Mouse (Mus musculus): ENCODE data around the gene Mtor.

The Mtor gene

GRCm38 (mm10) chr4:148533613-148534328, 85.4 kb downstream of the Mtor start:
- no peak for DNase-seq

DNA sequence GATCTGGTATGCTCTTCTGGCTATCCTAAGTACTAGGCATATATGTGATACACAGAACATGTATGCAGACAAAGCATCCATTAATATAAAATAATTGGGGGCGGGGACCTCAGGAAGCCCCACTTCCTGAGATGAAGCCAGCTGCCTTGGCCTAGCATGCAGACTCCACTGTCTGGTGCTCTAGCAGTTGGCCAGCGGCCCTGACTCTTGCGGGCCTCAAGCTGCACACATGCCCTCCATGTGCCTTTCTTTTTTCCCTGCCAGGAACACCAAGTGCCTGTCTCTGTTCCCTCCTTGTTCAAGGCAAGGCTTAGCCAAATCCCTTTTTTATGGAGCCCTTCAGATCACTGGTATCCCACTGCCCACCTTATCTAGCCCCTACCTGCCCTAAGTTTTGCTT, 87.5 kb downstream of the Mtor start:
- DNase-seq, result no peak

DNA sequence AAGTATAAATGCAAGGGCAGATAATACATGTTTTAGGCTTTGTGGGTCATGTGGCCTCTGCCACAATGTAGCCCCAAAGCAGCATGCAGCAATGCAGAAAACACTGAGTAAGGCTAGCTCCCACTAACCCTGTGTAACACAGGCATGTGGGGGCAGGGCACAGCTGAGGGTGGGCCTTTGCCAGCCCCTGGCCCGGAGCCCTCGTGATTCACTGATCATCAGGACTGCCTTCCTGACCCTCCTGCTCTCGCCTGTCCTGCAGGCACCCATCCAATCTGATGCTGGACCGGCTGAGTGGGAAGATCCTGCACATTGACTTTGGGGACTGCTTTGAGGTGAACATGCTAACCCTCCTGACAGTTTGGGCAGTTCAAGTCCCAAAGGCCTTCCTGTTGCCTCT, 100.7 kb downstream of the Mtor start:
- no peak for DNase-seq

- no peak for DNase-seq
Measured at GRCm38 (mm10) chr4:148557766-148558165, 109.4 kb downstream of the Mtor start.

- peak; percentile 74 to 87 for DNase-seq
Measured at GRCm38 (mm10) chr4:148558297-148559000, 110.0 kb downstream of the Mtor start, which contains the start of gene Exosc10. Gene Exosc10, plus strand, starts transcription at chr4:148558429.

- DNase-seq, result no peak
Measured at GRCm38 (mm10) chr4:148562676-148563075, 114.3 kb downstream of the Mtor start.

GRCm38 (mm10) chr4:148563595-148563994, 115.2 kb downstream of the Mtor start:
- no peak for DNase-seq

DNA sequence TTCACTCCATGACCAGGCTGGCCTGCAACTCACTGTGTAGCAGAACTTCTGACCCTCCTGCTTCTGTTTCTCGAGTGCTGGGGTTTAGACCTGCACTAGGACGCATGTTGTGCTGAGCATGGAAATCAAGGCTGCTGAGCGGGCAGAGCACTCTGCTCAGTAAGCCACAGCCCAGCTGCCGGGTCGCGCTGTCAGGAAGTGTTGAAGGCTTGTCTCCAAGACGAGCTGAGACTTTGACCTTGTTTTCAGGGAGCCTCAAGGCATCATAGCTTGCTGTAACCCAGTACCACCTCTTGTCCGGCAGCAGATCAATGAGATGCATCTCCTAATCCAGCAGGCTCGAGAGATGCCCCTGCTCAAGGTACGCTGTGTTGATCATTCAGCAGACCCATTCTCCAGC, 121.7 kb downstream of the Mtor start:
- no peak for DNase-seq

DNA sequence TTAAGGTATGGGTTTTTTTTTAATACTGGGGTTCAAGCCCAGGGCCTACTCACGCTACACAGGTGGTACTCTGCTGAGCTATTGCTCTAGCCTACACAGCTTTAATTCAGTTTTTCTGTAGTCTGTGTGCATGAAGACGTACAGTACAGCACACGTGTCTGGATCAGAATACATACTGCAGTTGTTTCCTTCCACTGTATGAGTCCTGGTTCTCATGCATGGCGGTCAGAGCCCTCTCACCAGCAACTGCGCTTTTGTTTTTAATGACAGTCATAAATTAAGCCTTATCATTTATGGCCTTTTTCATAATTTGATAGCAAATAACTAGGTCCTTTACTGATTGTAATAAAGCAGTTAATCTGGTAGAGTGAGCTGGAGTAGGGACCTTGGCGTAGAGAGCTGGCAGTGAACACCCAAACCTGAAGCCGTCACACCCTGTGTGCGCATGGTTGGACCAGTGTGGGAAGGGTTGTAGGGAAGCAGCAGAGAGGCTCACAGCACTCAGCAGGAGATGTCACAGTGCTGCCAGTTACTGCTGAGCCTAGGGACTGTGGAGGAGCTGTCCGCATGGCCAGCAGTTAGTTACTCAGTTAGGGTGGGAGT, 122.4 kb downstream of the Mtor start:
- DNase-seq, result no peak

DNA sequence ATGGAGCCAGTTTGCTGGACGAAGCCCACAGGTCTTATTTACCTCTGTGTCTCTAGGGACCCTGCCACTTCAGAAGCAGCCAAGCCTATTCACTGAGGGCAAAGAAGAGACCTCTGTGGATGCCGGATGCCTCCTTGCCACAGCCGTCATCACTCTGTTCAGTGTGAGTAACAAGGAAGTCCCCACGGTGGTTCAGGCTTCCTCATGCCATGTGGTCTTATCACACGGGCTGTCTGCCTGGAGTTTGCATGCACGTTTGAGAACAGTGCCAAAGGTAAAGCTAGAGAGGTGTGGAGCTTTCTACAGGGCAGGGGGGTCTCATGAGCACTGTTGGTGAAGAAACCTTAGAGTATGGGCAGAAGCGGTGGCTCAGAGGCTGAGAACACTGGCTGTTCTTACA, 124.8 kb downstream of the Mtor start:
- DNase-seq, result no peak

- no peak for DNase-seq
Measured at GRCm38 (mm10) chr4:148580765-148581164, 132.4 kb downstream of the Mtor start.

DNA sequence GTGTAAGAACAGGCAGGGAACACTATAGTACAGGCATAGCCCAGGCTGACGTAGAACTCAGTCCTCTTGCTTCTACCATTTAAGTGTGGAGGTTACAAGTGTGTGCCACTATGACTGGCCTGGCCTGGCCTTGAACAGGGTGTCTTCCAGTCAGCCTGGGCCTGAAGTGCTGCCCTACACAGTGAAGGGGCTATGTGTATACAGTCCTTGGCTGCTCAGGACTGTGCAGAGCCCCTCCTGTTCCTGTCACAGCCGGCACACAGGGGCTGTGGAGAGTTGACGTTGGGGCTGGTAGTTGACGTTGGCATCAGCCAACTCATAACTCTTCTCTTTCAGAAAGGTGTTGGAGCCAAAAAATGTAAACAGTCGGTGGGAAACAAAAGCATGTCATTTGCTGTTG, 133.0 kb downstream of the Mtor start:
- no peak for DNase-seq

GRCm38 (mm10) chr4:148583257-148583656, 134.8 kb downstream of the Mtor start:
- no peak for DNase-seq

DNA sequence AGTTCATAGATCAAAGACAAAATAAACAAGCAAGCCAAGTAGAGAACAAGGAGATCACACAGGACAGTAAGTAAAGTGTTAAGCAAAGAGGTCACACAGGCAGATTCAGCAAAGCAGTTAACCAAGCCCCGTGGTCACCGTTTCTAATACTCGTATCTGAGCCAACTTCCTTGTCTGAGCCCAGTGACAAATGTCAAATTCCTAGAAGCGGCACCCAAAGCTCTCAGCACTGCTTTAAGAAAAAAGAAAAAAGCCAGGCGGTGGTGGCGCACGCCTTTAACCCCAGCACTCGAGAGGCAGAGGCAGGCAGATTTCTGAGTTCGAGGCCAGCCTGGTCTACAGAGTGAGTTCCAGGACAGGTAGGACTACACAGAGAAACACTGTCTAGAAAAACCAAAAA, 138.2 kb downstream of the Mtor start:
- DNase-seq, result no peak

- no peak for DNase-seq
Measured at GRCm38 (mm10) chr4:148588793-148589192, 140.4 kb downstream of the Mtor start.

- DNase-seq, result peak; percentile 25 to 45
Measured at GRCm38 (mm10) chr4:148589565-148589964, 141.2 kb downstream of the Mtor start.

DNA sequence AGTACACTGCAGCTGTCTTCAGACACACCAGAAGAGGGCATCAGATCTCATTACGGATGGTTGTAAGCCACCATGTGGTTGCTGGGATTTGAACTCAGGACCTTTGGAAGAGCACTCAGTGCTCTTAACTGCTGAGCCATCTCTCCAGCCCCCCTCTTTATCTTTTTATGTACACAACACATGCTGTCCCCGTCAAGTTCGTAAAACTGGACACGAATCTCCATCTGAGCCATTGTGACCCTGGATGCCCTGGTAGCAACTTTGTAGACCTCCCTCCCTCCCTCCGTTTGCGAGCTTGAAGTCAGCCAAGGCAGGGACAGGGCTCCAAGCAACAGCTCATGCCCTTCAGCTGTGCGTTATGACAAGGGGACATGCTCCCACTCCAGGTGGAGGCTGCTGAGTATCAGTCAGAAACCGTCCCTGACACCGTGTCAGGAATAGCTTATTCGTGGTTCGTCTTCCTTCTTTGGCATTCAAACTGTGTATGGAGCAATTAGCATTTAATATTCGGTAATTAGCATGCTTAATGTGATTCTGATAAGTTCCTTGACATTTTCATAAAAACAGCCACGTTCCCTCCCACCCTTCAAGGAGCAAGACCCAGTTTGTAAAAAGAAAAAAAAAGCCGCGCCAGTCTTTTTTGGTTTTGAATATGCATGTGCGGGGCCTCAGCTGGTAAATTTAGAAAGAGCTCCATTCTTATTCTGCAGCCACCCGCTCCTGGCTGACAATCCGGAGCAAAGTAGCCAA, 142.2 kb downstream of the Mtor start:
- no peak for DNase-seq

- DNase-seq, result peak; percentile 97 to 98
Measured at GRCm38 (mm10) chr4:148591171-148591630, 142.8 kb downstream of the Mtor start, which contains the start of gene Srm. Gene Srm, plus strand, starts transcription at chr4:148591503.

GRCm38 (mm10) chr4:148591637-148592380, 143.4 kb downstream of the Mtor start:
- no peak for DNase-seq

- DNase-seq, result no peak
Measured at GRCm38 (mm10) chr4:148593996-148594395, 145.6 kb downstream of the Mtor start.

- DNase-seq, result no peak
Measured at GRCm38 (mm10) chr4:148595916-148596315, 147.5 kb downstream of the Mtor start.

- no peak for DNase-seq
Measured at GRCm38 (mm10) chr4:148596731-148597130, 148.3 kb downstream of the Mtor start.
